Mouse (Mus musculus): ENCODE measurements around the gene Itm2b.

The Itm2b gene

DNA sequence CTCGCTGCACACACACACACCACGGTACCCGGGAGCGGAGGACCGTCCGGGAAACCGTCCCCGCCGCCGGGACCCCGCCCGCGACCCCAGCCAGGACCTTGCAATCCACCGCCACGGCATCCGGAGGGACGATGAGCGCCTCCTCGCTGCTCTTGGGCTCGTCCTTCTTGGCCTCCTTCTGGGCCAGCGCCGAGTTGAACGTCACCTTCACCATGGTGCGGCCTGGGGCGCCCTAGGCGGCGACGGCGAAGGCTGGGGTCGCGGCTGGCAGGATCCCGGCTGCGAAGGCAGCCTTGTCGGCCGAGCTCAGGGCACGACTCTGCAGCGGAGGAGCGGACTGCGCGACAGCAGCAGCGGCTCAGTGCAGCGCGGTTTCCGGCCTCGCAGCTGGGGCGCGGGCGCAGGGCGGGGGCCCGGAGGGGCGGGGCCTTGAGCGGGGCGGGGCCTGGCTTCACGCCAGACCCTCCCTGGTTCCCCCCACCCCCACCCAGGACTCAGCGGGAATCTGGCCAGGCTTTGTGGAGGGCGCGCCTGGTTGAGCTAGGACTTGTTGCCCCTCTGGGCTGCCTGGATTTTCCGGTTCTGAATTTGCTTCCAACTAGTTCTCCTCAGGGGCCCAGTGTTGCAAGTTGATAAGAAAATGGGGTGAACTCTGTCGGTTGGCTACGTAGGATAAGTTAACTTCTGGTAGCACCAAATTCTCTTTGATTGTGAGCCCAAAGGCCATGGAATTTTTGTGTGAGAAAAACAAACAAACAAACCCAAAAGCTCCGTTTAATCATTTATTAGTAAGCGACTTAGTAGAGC, at the start of gene Itm2b:
Itm2b (minus strand) TSS at position 377 of the 807 bp plus-strand sequence.
- peak; percentile 92 to 95 for DNase-seq

GRCm38 (mm10) chr14:73433487-73433886, 48.4 kb upstream of the Itm2b start:
- no peak for DNase-seq

GRCm38 (mm10) chr14:73430571-73430970, 45.5 kb upstream of the Itm2b start:
- no peak for DNase-seq

GRCm38 (mm10) chr14:73425571-73426041, 40.5 kb upstream of the Itm2b start:
- no peak for DNase-seq

GRCm38 (mm10) chr14:73424961-73425360, 39.9 kb upstream of the Itm2b start:
- DNase-seq: no peak

DNA sequence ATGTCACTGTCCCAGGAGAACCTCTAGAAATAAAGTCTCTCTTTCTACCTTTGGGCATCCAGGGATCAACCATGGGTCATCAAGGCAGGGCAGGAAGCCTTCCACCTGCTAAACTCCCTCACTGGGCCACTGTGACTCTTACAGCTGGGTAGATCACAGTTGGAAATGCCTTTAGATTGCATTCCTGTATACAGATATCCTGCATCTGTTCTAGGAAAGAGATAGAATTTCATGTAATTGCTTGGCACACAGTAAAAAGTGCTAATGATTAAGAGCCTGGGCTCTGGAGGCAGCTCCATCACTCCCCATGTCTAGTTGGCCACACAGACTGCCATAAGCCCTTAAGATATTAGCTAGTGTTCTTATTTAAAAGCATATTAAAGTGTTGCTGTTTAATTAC, 38.5 kb upstream of the Itm2b start:
- DNase-seq: no peak

DNA sequence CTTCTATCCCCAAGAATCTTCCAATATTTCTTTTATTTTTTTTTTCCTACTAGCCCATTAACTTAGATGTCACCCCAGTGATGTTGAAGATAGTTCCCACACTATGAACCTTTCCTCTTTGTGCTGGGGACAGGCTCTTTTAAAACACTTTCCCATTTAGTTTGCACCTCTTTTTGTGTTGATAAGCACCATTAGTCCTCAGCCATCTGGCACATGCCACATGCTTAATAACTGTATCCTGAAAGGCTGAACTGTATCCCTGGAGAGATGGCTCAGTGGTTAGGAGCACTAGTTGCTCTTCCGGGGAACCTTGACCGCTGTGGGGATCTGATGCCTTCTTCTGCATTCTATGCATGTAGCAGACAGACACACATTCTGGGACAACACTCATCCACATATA, 37.5 kb upstream of the Itm2b start:
- DNase-seq: no peak

DNA sequence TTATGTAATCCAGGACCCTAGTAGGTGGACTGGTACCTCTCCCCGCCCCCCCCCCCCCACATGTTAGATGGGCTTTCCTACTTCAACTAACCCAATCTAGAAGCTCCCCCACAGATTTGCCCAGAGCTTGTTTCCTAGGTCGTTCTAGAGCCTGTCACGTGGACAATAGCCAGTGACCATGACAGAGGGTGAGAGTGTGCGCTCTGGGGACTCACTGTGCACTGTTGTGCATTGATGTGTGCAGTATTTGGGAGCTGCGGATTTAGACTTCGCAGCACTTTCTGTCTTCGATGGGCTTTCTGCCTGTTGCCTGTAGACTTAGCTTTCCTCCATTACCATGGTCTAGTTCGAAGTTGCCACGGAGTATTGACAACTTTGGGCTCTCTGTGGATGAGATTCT, 36.5 kb upstream of the Itm2b start:
- no peak for DNase-seq

DNA sequence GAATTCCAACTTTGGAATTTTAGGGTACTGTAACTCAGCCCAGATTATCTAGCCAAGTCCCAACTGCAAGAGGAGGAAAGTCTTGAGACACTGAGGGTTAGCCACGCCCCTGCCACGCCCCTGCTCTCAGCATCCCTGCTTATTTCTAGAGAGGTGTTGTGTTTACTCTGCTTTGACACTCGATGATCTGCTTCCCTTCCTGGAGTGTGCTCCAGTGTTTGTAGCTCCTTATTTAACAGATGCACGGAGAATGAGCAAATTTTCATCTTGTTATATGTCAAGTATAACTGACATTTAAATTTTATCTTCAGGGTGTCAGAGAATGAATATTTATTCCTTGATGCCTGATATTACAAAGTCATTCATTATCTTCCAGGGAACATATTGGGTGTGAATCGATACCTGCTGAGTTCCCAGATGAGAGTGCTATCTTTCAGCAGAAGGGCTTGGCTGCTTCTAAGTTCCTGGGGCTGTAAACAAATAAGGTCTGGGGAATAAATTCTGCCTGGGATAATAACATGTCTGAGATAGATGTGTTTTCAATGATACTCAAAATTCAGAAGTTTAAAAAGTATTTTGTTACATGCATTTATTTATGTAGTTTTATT, 35.2 kb upstream of the Itm2b start:
- DNase-seq: no peak

DNA sequence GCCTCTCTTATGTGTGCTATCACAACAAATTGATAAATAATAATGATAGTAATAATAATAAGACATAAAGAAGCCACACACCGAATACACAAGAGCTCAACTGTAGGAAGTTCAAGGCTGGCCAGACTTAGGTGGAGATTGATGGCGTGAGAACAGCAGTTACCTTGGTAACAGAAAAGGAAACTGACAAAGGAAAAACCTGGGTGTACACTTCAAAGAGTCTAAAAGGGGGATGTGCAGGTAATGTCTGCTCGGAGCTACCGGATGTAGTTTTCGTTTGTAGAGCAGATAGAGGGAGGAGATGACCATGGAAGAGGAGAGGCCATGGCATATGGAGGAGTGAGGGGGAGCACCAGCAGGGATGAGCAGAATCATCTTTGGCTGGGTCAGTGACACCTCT, 31.4 kb upstream of the Itm2b start:
- DNase-seq: no peak

GRCm38 (mm10) chr14:73415376-73416035, 30.4 kb upstream of the Itm2b start:
- no peak for DNase-seq

DNA sequence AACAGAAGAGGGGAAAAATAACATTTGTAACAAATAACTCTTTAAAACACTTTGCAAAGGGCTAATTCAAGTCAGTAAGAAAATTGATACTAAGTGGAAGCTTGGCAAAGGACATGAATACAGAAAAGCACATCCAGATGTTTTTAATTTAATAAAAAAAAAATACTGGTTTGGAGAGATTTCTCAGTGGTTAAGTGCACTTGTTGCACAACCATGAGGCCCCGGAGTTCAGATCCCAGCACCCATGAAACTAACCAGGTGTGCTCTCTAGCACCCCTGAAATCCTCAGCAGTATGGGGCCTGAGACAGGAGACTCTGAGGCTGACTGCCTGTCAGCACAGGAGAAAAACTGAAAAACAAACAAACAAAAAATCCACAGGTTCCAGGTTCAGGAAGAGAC, 26.6 kb upstream of the Itm2b start:
- DNase-seq: no peak

GRCm38 (mm10) chr14:73410083-73410482, 25.0 kb upstream of the Itm2b start:
- no peak for DNase-seq

DNA sequence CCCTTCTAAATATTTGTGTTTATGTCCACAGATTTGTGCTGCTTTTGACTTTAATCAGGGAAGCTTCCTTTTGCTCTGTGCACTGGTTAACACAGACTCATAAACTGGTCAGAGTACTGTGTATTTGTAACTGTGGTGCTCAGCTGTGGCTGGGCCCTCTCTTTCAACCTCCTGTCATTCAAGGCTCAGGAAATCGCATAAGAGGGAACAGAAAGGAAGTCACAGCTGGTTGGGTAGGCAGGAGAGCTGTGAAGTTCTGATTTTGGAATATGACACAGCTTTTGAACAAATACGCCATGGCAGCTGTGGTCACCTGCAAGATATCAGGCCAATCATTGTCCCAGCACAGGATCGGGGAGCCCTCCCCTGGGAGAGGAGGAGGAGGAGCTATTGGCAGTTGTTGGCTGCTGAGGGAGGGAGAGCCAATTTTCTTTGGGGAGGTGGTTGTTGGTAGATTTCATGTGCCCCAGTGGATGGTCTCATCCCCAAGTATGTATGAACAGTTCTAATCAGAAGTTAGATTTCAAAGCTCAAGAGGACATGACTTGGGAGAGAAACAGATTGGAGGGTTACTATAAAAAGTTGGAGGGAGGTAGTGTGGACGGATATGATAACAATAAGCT, 23.2 kb upstream of the Itm2b start:
- DNase-seq: no peak

DNA sequence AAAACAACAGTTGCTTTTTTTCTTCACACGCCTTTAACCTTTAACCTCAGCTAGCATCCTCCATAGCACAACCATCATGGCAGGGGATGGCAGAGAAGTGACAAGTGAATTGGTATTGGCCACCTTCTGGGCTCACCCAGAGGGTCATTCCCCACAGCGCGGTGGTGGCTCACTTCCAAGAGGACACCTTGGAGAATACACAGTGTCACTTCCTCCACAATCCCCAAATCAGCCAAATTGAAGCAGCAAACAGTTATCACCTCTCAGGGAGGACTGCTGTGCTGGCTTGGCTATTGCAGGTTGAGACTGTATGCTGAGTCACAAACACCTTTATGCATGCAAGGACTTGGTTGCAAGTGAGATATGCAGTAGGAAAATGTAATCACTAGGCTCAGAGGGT, 18.9 kb upstream of the Itm2b start:
- DNase-seq: no peak

GRCm38 (mm10) chr14:73403351-73403750, 18.3 kb upstream of the Itm2b start:
- DNase-seq: no peak

GRCm38 (mm10) chr14:73402296-73403035, 17.4 kb upstream of the Itm2b start:
- no peak for DNase-seq

- DNase-seq: no peak
These were observed 16.3 kb upstream of the Itm2b start for GRCm38 (mm10) chr14:73401408-73401807.

GRCm38 (mm10) chr14:73399866-73400618, 15.0 kb upstream of the Itm2b start:
- DNase-seq: peak; percentile 34 to 45

GRCm38 (mm10) chr14:73398367-73398996, 13.4 kb upstream of the Itm2b start:
- no peak for DNase-seq

DNA sequence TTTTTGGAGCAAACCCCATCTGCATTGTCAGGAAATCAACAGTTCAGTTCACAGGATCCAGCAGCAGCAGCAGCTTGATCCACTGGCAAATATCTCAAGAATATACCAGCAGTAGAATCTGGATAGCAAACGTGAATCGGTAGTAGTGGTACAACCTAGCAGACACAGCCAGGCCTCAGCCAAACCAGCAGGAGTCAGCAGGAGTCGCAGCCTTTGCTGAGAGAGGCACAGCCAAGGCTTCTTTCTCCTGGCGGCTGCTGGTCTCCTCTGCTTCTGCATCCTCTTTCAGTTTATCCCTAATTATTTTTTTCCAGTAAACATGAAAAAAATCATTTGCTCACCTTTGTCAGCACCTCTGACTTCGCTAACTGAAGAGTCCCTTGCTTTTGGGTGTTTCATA, 10.7 kb upstream of the Itm2b start:
- no peak for DNase-seq
